Mouse (Mus musculus) granulocyte monocyte progenitor cell, adult 5-6 weeks (primary cell): Measurements from ENCODE around the gene Pfkp. TPM values are rescaled to one million over a fixed set of nuclear protein-coding genes. Genes with fewer than 3 reads are reported as not detected.

Experiments used
- ATAC-seq: replicated peaks from 2 replicates; pipeline ENCODE4 v1.8.0; 2016; ENCODE audit warnings: mild to moderate bottlenecking, moderate TSS enrichment, inconsistent platforms; ENCODE audit not compliant: poor library complexity, severe bottlenecking
- total RNA-seq, 2 experiments: library from RNA; stranded (forward) in 1 of 2; stranded (reverse) in 1 of 2; fragments of 200-712, 200-1000 nt in 1 of 2; fragments of >200 nt in 1 of 2; fragmentation: Nextera tagmentation in 1 of 2; gene quantifications; 2 replicates each; pipeline ENCODE4 v1.2.3; 2014 to 2017

The Pfkp gene
- total RNA-seq, 2 experiments from 2014 or later, result 54.3 to 101 TPM

- ATAC-seq, result no peak
Observed at GRCm38 (mm10) chr13:6637534-6638124, 10.9 kb downstream of the Pfkp start.

- ATAC-seq, result peak; percentile 17
Observed at GRCm38 (mm10) chr13:6636976-6637375, 11.6 kb downstream of the Pfkp start.

DNA sequence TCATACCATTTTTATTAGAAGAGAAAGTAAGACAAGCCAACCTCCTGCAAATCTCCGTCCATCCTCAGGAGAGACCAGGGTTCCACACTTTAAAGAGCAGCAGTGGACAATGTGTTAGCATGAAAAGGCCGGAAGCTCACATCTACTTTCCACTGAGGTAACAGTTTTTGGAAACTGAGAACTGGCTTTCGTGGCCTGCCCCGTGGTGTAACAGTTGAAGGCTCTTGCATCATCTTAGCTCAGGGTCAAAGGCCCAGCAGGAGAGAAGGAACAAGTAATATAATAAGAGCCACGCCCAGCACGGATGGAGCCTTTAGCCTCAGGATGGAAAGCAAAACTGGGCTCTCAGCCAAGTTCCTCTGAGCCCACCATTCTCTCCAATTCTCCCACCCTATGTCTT is 12.1 kb downstream of the Pfkp start:
- peak; percentile 64 for ATAC-seq

DNA sequence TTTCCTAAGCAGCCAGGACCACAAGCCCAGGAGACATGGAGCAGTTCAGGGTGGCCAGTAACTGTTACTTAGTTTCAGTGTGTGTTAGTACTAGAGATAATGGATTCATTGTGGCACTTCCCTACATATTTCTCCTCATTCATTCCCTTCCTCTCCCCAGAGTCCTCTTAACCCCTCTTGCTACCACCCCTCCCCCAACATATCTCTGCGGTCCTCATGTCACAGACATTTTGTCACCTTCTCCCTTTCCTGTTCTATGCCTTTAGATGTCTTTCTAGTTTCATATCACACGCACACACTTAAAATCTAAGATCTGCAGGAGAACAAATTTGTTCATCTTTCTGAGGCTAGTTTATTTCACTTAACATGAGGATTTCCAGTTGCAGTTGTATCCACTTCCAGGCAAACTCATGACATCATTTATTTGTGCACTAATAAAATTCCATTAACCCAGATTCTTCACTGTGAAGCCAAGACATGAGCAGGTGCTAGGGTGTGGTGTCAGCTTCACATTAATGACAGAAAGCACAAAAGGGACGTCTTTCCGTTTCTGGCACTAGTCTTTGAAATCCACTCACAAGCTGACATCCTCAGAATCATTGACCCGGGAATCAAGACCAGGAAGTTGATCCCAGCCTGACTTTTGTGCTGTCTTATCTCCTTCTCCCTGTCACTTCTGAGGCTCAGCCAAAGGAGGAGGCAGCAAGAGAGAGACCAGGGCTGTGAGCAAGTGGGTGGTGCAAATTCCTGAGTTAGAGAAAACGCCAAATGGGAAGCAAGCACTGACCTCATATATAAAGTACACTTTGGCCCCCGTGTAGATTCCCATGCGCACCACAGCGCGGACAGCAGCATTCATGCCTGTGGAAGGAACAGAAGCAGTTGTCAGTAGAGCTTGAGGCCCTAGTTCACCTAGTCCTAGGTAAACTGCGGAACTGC is 13.2 kb downstream of the Pfkp start:
- no peak for ATAC-seq

DNA sequence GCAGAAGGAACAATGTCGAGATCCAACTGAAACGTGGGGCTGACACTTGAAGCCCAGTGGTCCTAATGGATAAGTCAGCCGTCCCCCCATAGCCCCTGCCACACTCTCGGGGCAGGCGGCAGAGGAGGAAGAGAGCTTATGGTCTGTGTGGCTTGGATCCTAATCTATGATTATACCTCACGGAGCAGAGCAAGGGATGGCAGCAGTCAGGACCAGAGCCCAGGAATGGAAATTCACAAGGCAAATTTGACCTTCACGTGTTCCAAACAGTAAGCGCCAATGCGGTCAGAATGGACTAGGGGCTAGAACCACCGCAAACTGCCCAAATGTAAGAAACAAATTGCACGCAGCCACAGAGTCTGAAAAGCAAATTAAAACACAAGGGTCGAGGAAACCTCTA is 14.5 kb downstream of the Pfkp start:
- no peak for ATAC-seq

- peak; percentile 36 for ATAC-seq
Observed at GRCm38 (mm10) chr13:6633524-6633923, 15.1 kb downstream of the Pfkp start.

GRCm38 (mm10) chr13:6632935-6633334 is 15.6 kb downstream of the Pfkp start:
- no peak for ATAC-seq

- peak; percentile 27 for ATAC-seq
Observed at GRCm38 (mm10) chr13:6632513-6632912, 16.1 kb downstream of the Pfkp start.

GRCm38 (mm10) chr13:6631772-6632510 is 16.6 kb downstream of the Pfkp start:
- ATAC-seq, result no peak

DNA sequence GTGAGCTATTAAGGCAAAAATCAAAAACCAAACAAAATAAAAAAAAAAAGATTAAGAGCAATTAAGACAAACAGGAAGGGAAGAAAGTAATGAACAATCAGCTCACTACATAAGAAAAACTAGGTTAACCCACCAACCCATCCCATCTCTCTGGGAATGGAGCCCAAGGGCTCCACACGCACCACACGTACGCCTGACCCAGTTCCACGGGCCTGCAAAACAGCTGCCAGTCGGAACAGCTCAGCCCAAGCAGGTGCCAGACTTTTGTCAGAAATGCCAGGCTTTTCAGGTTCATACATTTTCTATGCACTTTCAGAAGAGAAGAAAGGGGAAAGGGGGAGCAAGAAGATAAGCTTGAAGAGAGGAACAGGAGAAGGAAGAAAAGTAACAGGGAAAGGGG is 17.9 kb downstream of the Pfkp start:
- no peak for ATAC-seq

GRCm38 (mm10) chr13:6629927-6630326 is 18.6 kb downstream of the Pfkp start:
- ATAC-seq, result no peak

DNA sequence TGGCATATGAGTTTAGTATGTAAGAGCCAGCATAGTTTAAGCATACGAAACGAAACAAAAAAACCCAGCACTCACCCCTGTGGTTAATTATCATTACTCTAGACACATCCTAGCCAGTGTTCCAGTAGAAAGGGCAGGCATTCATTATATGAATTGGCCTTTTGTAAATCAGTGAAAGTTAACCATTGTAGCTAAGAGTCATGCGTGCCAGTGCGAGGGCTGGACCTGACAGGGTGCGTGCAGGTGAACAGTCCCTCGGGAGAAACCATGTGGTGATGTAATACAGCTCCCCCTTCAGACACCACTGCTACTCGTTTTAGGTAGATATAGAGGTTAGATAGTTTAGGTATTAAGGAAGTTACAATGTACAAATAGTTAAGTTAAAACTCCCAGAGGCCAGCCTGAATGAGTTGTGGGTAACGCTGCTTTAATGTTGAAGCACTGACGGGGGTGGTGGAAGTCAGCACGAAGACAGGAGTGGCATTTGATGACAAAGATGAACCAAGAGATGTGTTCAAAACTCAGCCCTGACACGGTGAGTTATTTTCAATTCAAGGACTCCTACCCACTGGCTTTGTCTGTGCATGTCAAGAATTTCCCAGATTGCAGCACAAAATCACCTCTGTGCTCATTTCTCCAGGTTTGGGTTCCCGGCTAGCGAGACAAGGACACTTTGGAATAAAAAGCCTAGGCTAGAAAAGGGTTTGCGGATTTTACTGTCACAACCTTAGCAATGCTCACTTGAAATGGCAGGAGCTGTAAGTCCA is 19.4 kb downstream of the Pfkp start:
- ATAC-seq, result no peak

GRCm38 (mm10) chr13:6628261-6628660 is 20.3 kb downstream of the Pfkp start:
- ATAC-seq, result no peak

DNA sequence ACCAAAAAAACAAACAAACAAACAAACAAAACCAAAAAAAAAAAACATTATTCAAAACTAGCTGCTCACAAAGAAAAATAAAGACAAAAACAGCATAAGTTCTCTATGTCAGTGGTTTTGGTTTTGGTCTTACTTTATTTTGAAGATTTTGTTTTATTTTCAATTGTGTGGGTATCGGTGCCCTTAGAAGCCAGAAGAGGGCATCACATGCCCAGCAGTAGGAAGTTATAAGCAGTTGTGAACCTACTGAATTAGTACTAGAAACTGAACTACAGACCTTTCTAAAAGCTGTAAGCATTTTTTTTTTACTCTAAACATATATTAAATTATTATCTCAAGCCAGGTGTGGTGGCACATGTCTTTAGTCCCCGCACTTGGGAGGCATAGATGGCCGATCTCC is 21.2 kb downstream of the Pfkp start:
- ATAC-seq, result no peak

DNA sequence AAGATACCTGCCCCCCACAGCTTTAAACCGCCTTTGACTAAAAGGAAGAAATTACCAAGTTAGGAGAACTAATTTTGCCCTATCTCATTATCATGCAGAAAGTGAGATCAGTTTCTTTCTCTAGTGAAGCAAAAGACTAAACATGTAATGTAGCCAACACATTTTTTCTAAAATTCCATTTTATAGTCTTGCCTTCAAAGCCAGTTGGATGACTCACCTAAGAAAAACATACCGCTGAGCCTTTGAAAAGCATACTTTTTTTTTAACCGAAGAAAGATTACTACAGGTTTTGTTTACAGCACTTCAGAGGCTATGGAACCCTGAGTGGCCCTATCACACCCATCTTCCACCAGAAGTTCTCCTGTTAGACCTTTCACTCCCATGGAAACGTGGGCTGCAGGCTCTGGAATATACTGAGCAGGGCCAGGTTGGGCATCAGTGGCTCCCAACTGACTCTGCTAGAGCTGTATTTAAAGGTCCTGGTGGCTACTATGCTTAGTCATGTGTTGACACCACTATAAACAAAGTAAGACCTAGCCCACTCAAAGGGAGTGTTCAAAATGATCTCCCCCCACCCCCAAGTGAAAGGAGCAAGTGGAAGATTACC is 22.0 kb downstream of the Pfkp start:
- no peak for ATAC-seq

- no peak for ATAC-seq
Observed at GRCm38 (mm10) chr13:6625942-6626341, 22.6 kb downstream of the Pfkp start.

DNA sequence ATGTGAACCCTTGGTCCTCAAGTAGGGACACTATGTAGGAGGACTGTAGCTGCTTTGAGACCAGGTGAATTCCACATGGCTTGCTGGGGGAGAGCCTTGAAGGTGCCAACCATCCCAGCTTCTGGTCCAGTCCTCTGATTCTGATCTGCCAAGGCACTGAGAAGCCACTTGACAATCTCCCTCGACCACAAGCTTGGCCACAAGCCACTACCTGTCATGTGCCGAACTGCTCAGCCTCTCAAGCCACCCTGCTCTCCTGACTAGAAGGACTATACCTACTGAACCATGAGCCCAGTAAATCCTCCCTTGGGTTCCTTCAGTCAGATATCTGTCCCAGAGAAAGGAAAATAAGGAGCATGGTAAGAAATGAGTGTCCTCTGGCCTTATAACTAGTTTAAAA is 24.0 kb downstream of the Pfkp start:
- ATAC-seq, result no peak

DNA sequence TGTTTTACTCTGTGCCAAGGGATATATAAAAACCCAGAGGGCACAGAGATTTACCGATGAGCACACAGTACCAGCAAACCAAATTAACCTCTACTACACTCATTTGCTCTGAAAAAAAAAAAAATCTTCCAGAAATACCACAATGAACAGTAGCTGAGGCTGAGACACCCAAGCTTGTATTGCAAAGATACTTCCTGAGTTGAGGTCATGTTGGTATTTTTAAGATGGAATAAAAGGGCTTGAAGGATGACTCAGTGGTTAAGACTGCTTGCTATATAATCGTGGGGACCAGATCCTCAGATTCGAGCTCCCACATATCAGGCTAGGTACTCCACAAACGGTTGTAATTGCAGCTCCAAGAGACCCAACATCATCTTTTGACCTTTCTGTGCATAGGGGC is 24.5 kb downstream of the Pfkp start:
- no peak for ATAC-seq

GRCm38 (mm10) chr13:6621831-6622230 is 26.7 kb downstream of the Pfkp start:
- ATAC-seq, result no peak

GRCm38 (mm10) chr13:6620250-6620649 is 28.3 kb downstream of the Pfkp start:
- ATAC-seq, result no peak
